Mouse (Mus musculus) forebrain, embryonic 13.5 days (tissue): ENCODE data around the gene Phgr1. TPM values are rescaled to one million over a fixed set of nuclear protein-coding genes. Genes with fewer than 3 reads are reported as not detected.
A peak's percentile ranks its signal among the peaks of the same experiment; 100 is the strongest.

ENCODE experiments used
- ATAC-seq: fragments of 200-750 bp; cut with Nextera tagmentation; 2 replicates; pipeline ENCODE4 v1.8.0; 2017
- H3K27ac ChIP-seq: fragments of 300-500 bp; sonication (generic); 2 replicates; pipeline ENCODE4 v1.5.1; 2015; ENCODE audit warnings: inconsistent platforms, mild to moderate bottlenecking, moderate library complexity
- H3K27me3 ChIP-seq: fragments of 300-500 bp; sonication (generic); 2 replicates; pipeline ENCODE4 v1.6.1; 2015; ENCODE audit warnings: mild to moderate bottlenecking, inconsistent platforms
- H3K36me3 ChIP-seq: fragments of 300-500 bp; sonication (generic); 2 replicates; pipeline ENCODE4 v1.6.1; 2015; ENCODE audit warnings: mild to moderate bottlenecking, inconsistent platforms; ENCODE audit not compliant: poor library complexity, severe bottlenecking
- H3K4me1 ChIP-seq: fragments of 300-500 bp; sonication (generic); 2 replicates; pipeline ENCODE4 v1.6.1; 2015; ENCODE audit warnings: inconsistent platforms
- H3K4me2 ChIP-seq: fragments of 300-500 bp; sonication (generic); 2 replicates; pipeline ENCODE4 v1.6.1; 2015; ENCODE audit warnings: inconsistent platforms, mild to moderate bottlenecking, moderate library complexity
- H3K4me3 ChIP-seq: fragments of 300-500 bp; sonication (generic); 2 replicates; pipeline ENCODE4 v1.5.1; 2015; ENCODE audit warnings: mild to moderate bottlenecking, inconsistent platforms
- H3K9ac ChIP-seq: fragments of 300-500 bp; sonication (generic); 2 replicates; pipeline ENCODE4 v1.6.1; 2015; ENCODE audit warnings: mild to moderate bottlenecking, inconsistent platforms
- H3K9me3 ChIP-seq: fragments of 300-500 bp; sonication (generic); replicated peaks from 2 replicates; pipeline ENCODE4 v1.6.1; 2016; ENCODE audit warnings: inconsistent platforms
- WGBS: fragments of 180-500 bp; shearing (Covaris S2); methylation state at CpG from one replicate; pipeline ENCODE4 v1.1.7; 2015; 5-methylcytosine and 5-hydroxymethylcytosine counted together
- polyA plus RNA-seq: library from polyadenylated mRNA; unstranded; fragments of >200 nt; fragmentation: Nextera tagmentation; extraction: Ambion mirVana; gene quantifications from 2 replicates; pipeline ENCODE4 v1.2.1, GENCODE M21; 2015

Phgr1 gene
- polyA plus RNA-seq, 1 experiment from 2014 or later = not detected

DNA sequence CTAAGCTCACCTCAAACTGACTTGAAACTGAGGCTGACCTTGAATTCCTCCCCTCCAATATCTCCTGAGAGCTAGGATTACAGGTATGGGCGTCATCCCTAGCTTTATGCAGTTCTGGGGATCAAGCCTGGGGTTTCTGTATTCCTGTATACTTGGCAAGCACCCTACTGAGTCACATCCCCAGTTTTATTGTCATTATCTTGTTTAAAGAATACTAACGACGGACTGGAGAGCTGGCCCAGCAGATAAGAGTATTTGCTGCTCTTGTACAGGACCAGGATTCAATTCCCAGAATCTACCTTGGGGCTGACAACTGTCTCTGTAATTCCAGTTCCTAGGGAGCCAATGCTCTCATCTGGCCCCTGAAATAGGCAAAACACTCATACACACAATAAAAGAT is 33.2 kb downstream of the Phgr1 start:
- Histone ChIP-seq H3K27me3 (peaks cover 3% of the 10 kb centered on the region; the same call in 1 of the 2 replicates), H3K27ac (no peak overlapping the region), H3K9me3 (no peaks in the 10 kb centered on the region), H3K4me3 (no peak overlapping the region), H3K9ac (no peak overlapping the region), H3K36me3 (no peaks in the 10 kb centered on the region), H3K4me1 (no peaks in the 10 kb centered on the region), H3K4me2 (no peak overlapping the region)
- 45% methylated on average over 3 of the region's 3 CpGs for WGBS
- ATAC-seq = no peak

GRCm38 (mm10) chr2:118806860-118807259 is 34.3 kb downstream of the Phgr1 start:
- Histone ChIP-seq H3K4me3 (no peak overlapping the region), H3K4me2 (no peak overlapping the region), H3K27ac (no peak overlapping the region), H3K36me3 (no peaks in the 10 kb centered on the region), H3K9me3 (no peaks in the 10 kb centered on the region), H3K27me3 (peaks cover 6% of the 10 kb centered on the region; the same call in 1 of the 2 replicates), H3K9ac (no peak overlapping the region), H3K4me1 (no peaks in the 10 kb centered on the region)
- WGBS = 72% methylated on average over 4 of the region's 4 CpGs
- ATAC-seq = no peak

DNA sequence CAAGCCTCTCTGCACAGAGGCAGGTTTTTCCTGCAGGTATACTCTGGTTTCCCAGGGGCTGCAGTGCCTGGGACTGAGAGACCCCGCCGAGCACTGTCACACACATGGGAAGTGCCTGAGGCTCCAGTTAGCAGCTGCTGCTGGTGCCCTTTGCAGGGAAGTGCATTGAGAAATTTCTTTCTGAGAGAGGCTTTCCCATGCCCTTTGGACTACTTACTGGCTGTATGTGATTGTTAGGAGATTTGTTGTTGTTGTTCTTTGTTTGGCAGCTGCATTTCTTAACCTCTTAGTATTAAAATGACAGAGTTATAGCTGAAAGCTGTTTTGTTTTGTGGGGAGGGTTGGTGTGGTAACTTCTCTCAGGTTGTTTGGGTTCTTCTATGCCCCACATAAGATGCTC is 38.3 kb downstream of the Phgr1 start:
- Histone ChIP-seq H3K27ac (no peak overlapping the region), H3K9me3 (no peaks in the 10 kb centered on the region), H3K27me3 (peaks cover 6% of the 10 kb centered on the region; the same call in 1 of the 2 replicates), H3K4me1 (peaks cover 20% of the 10 kb centered on the region), H3K9ac (no peak overlapping the region), H3K36me3 (no peaks in the 10 kb centered on the region), H3K4me2 (no peak overlapping the region), H3K4me3 (no peak overlapping the region)
- 38% methylated on average over 2 of the region's 2 CpGs for WGBS
- no peak for ATAC-seq

- H3K9me3 ChIP-seq = no peaks in the 10 kb centered on the region
- peaks cover 25% of the 10 kb centered on the region for H3K4me1 ChIP-seq
- H3K4me3 ChIP-seq = no peak overlapping the region
- H3K4me2 ChIP-seq = no peak overlapping the region
- H3K27me3 ChIP-seq = 0 out of 2 replicates have a peak, but pooled peaks cover 3% of the 10 kb centered on the region
- no peak overlapping the region for H3K9ac ChIP-seq
- no peak overlapping the region for H3K27ac ChIP-seq
- ATAC-seq = no peak
- WGBS = 80% methylated on average over 1 of the region's 1 CpGs
- peaks cover 8% of the 10 kb centered on the region for H3K36me3 ChIP-seq
Measured at GRCm38 (mm10) chr2:118812724-118813123, 40.2 kb downstream of the Phgr1 start.

GRCm38 (mm10) chr2:118813981-118814836 is 41.6 kb downstream of the Phgr1 start, which contains the start of gene Knstrn:
Knstrn (plus strand) TSS chr2:118814003.
- Histone ChIP-seq H3K27me3 (0 out of 2 replicates have a peak, but pooled peaks cover 3% of the 10 kb centered on the region), H3K9me3 (no peaks in the 10 kb centered on the region), H3K4me2 (peak within 1 kb of the TSS; percentile 88), H3K4me3 (peak within 1 kb of the TSS; percentile 75), H3K4me1 (peaks cover 25% of the 10 kb centered on the region), H3K36me3 (peaks cover 23% of the 10 kb centered on the region), H3K9ac (peak within 1 kb of the TSS; percentile 80), H3K27ac (peak within 1 kb of the TSS; percentile 74)
- ATAC-seq = peak; percentile 97
- under 1% methylated on average over 49 of the region's 49 CpGs for WGBS

GRCm38 (mm10) chr2:118822800-118823199 is 50.2 kb downstream of the Phgr1 start:
- ATAC-seq = no peak
- no peaks in the 10 kb centered on the region for H3K4me1 ChIP-seq
- WGBS = 94% methylated on average over 5 of the region's 5 CpGs
- H3K27me3 ChIP-seq = no peaks in the 10 kb centered on the region
- H3K9ac ChIP-seq = no peak overlapping the region
- no peak overlapping the region for H3K4me3 ChIP-seq
- peaks cover 74% of the 10 kb centered on the region for H3K36me3 ChIP-seq
- H3K9me3 ChIP-seq = no peaks in the 10 kb centered on the region
- no peak overlapping the region for H3K4me2 ChIP-seq
- H3K27ac ChIP-seq = no peak overlapping the region

DNA sequence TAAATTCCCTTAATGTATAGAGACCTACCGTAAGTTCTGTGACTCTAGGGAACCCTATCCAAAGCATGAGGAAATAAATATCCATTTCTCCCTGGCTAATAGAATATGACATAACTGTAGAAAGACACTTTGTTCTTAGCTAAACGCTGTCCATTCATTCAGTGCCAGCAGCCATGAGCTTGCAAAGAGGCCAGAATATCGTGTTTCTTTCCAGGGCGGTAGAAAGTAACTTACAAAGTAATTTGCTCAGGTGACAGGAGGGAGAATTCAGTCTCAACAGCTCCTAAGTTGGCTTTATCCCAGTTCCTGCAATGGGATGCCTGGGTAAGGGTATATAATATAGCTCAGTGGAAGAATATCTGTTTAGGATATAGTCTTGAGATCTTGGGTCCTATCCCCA is 51.8 kb downstream of the Phgr1 start:
- peaks cover 71% of the 10 kb centered on the region for H3K36me3 ChIP-seq
- H3K4me2 ChIP-seq = no peak overlapping the region
- H3K27ac ChIP-seq = no peak overlapping the region
- no peaks in the 10 kb centered on the region for H3K9me3 ChIP-seq
- H3K4me1 ChIP-seq = no peaks in the 10 kb centered on the region
- no peak overlapping the region for H3K4me3 ChIP-seq
- H3K9ac ChIP-seq = no peak overlapping the region
- 96% methylated on average over 4 of the region's 4 CpGs for WGBS
- no peak for ATAC-seq
- H3K27me3 ChIP-seq = no peaks in the 10 kb centered on the region

Other genes with a start within 250 kb of the Phgr1 start
- gene Bmf, start 223.1 kb upstream of the Phgr1 start, polyA plus RNA-seq = 1.6 and 2.8 TPM in 2 replicates
- gene Bub1b, start 174.6 kb upstream of the Phgr1 start, polyA plus RNA-seq = 80.7 and 85.2 TPM in 2 replicates
- gene Pak6, start 109.5 kb upstream of the Phgr1 start, polyA plus RNA-seq = 9.0 and 12.6 TPM in 2 replicates
- gene Ankrd63, start 68.8 kb upstream of the Phgr1 start, polyA plus RNA-seq = 0.06 and 0.17 TPM in 2 replicates
- gene Plcb2, start 44.3 kb upstream of the Phgr1 start, polyA plus RNA-seq = 0.17 and 0.43 TPM in 2 replicates
- 26.3 and 27.0 TPM in 2 replicates for gene Inafm2, start 27.0 kb upstream of the Phgr1 start, polyA plus RNA-seq
- 1.5 and 2.0 TPM in 2 replicates for gene Ccdc9b, start 10.1 kb upstream of the Phgr1 start, polyA plus RNA-seq
- 13.6 and 15.7 TPM in 2 replicates for gene Disp2, start 7.0 kb downstream of the Phgr1 start, polyA plus RNA-seq
- gene Knstrn, start 41.2 kb downstream of the Phgr1 start, polyA plus RNA-seq = 130 and 133 TPM in 2 replicates
- gene Ivd, start 89.2 kb downstream of the Phgr1 start, polyA plus RNA-seq = 54.0 and 58.4 TPM in 2 replicates
- 4.4 and 4.5 TPM in 2 replicates for gene Bahd1, start 127.6 kb downstream of the Phgr1 start, polyA plus RNA-seq
- gene Chst14, start 153.7 kb downstream of the Phgr1 start, polyA plus RNA-seq = 5.9 and 6.9 TPM in 2 replicates